Mouse (Mus musculus) hindbrain, embryonic 13.5 days (tissue): ENCODE results near the gene Smlr1. TPM values are rescaled to one million over a fixed set of nuclear protein-coding genes. Genes with fewer than 3 reads are reported as not detected.

Experiments used
- ATAC-seq: fragments of 200-750 bp; cut with Nextera tagmentation; 2 replicates; pipeline ENCODE4 v1.8.0; 2017; ENCODE audit warnings: moderate TSS enrichment; ENCODE audit not compliant: low FRiP score
- H3K27ac ChIP-seq: fragments of 300-500 bp; sonication (generic); 2 replicates; pipeline ENCODE4 v1.5.1; 2015; ENCODE audit warnings: inconsistent platforms, mild to moderate bottlenecking, moderate library complexity
- H3K27me3 ChIP-seq: fragments of 300-500 bp; sonication (generic); 2 replicates; pipeline ENCODE4 v1.6.1; 2015; ENCODE audit warnings: mild to moderate bottlenecking, inconsistent platforms
- H3K36me3 ChIP-seq: fragments of 300-500 bp; sonication (generic); 2 replicates; pipeline ENCODE4 v1.6.1; 2015; ENCODE audit warnings: mild to moderate bottlenecking, inconsistent platforms
- H3K4me1 ChIP-seq: fragments of 300-500 bp; sonication (generic); replicated peaks from 2 replicates; pipeline ENCODE4 v1.6.1; 2015; ENCODE audit warnings: inconsistent platforms
- H3K4me2 ChIP-seq: fragments of 300-500 bp; sonication (generic); 2 replicates; pipeline ENCODE4 v1.6.1; 2015; ENCODE audit warnings: inconsistent platforms, mild to moderate bottlenecking, moderate library complexity
- H3K4me3 ChIP-seq: fragments of 300-500 bp; sonication (generic); 2 replicates; pipeline ENCODE4 v1.5.1; 2015; ENCODE audit warnings: mild to moderate bottlenecking, inconsistent platforms
- H3K9ac ChIP-seq: fragments of 300-500 bp; sonication (generic); 2 replicates; pipeline ENCODE4 v1.6.1; 2015; ENCODE audit warnings: mild to moderate bottlenecking, inconsistent platforms
- H3K9me3 ChIP-seq: fragments of 300-500 bp; sonication (generic); 2 replicates; pipeline ENCODE4 v1.6.1; 2016; ENCODE audit warnings: inconsistent platforms
- WGBS: fragments of 180-500 bp; shearing (Covaris S2); methylation state at CpG from one replicate; pipeline ENCODE4 v1.1.7; 2015; 5-methylcytosine and 5-hydroxymethylcytosine counted together
- polyA plus RNA-seq: library from polyadenylated mRNA; unstranded; fragments of >200 nt; fragmentation: Nextera tagmentation; extraction: Ambion mirVana; gene quantifications from 2 replicates; pipeline ENCODE4 v1.2.1, GENCODE M21; 2015

The Smlr1 gene
- polyA plus RNA-seq = 0.12 TPM in 1 of 2 replicates, not detected in the other

DNA sequence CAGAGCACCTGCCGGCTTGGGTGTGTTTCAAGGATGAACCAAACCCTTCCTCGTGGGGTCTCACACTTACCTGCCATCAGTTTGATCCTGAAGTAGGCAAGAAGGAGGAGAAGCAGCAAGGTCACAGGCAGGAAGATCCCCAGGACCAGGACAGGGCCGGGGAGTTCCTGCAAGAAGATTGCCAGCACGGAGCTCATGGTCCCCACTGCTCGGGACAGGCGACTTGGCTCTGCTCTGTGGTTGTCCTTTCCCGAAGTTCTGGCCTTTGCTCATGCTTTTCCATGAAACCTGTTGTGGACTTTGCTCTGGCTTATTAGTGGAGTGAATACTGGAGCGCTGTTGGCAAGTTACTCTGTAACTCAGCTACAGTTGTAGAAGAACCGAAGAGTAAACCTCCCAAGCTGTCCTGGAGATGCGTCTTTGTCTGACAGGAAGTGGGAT, at the start of gene Smlr1:
TSS of gene Smlr1 (minus strand) at position 377 of the 441 bp plus-strand sequence.
- Histone ChIP-seq H3K27ac (no peak within 1 kb of the TSS), H3K36me3 (no peaks in the 10 kb centered on the region), H3K4me1 (peaks cover 7% of the 10 kb centered on the region; the same call in 1 of the 2 replicates), H3K9ac (no peak within 1 kb of the TSS), H3K27me3 (no peaks in the 10 kb centered on the region), H3K4me2 (no peak within 1 kb of the TSS), H3K4me3 (no peak within 1 kb of the TSS), H3K9me3 (no peaks in the 10 kb centered on the region)
- 95% methylated on average over 10 of the region's 10 CpGs for WGBS
- ATAC-seq = no peak

DNA sequence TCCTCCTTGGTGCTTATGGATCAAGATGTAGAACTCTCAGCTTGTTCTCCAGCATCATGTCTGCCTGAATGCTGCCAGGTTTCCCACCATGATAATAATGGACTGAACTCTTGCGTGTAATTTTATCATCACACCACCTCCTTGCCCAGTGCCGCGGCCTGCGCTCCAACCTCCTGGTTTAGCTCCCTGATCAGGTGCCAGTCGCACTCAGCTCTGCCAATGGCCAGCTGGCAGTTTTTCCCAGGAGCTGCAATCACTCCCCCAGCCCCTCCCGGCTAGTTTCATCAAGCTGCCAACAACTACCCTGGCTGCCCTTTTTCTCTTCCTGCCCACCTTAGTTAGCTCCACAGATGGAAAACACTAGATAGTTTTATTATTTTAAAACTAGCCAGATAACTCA, 48.8 kb upstream of the Smlr1 start:
- ATAC-seq = no peak
- no peaks in the 10 kb centered on the region for H3K27me3 ChIP-seq
- WGBS = 88% methylated on average over 6 of the region's 6 CpGs
- no peak overlapping the region for H3K4me2 ChIP-seq
- H3K9ac ChIP-seq = no peak overlapping the region
- H3K27ac ChIP-seq = no peak overlapping the region
- H3K9me3 ChIP-seq = no peaks in the 10 kb centered on the region
- no peaks in the 10 kb centered on the region for H3K4me1 ChIP-seq
- no peaks in the 10 kb centered on the region for H3K36me3 ChIP-seq
- no peak overlapping the region for H3K4me3 ChIP-seq

DNA sequence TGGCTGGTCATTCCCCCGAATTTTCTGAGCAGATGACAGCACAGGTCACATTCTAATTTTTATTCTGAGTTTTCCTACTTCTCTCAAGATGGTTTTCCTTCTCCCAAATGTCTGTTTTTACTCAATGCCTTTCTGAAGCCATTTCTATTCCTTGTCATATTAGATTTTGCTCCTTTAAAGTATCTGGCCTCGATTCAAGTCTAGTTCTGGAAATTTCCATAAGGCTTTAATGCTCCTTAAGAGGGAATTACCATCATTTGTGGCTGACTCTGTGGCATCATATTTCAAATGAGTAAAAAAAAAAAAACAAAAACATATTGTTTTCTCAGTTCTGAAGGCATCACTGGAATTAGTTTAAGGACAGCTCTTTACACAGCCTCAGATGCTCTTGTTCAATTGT, 44.0 kb upstream of the Smlr1 start:
- Histone ChIP-seq H3K9me3 (no peaks in the 10 kb centered on the region), H3K4me2 (no peak overlapping the region), H3K9ac (no peak overlapping the region), H3K27ac (no peak overlapping the region), H3K27me3 (no peaks in the 10 kb centered on the region), H3K4me1 (no peaks in the 10 kb centered on the region), H3K36me3 (no peaks in the 10 kb centered on the region), H3K4me3 (no peak overlapping the region)
- no peak for ATAC-seq
- 85% methylated on average over 2 of the region's 2 CpGs for WGBS

GRCm38 (mm10) chr10:25571319-25572240, 35.5 kb upstream of the Smlr1 start:
- Histone ChIP-seq H3K27ac (no peak overlapping the region; the same call in none of the 2 replicates), H3K4me3 (no peak overlapping the region), H3K9ac (no peak overlapping the region), H3K9me3 (no peaks in the 10 kb centered on the region), H3K36me3 (no peaks in the 10 kb centered on the region), H3K4me1 (peaks cover 9% of the 10 kb centered on the region; the same call in 1 of the 2 replicates), H3K27me3 (no peaks in the 10 kb centered on the region), H3K4me2 (peak overlapping the region; percentile 15)
- ATAC-seq = peak; percentile 82; the same call in 1 of the 2 replicates
- WGBS = 40% methylated on average over 9 of the region's 9 CpGs

DNA sequence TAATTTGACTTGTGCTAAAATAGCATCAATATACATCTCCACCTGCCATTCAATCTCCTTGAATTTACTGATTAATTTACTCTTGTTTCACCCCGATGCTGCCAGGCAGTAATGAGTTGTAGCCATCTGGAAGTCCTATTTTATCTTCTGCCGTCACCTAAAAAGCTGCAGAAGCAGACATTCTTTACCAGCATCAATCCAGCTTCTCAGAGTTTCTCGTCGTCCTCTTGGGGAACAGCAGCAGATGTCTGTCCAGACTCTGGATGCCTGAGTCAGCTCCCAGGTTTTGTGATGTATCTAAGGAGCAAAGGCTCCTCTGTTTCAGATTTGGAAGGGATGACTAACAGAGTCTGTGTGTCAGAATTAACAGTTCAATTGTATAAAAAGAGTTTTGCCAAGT, 16.9 kb upstream of the Smlr1 start:
- Histone ChIP-seq H3K36me3 (no peaks in the 10 kb centered on the region), H3K4me1 (no peaks in the 10 kb centered on the region), H3K4me2 (no peak overlapping the region), H3K4me3 (no peak overlapping the region), H3K27me3 (no peaks in the 10 kb centered on the region), H3K27ac (no peak overlapping the region), H3K9ac (no peak overlapping the region), H3K9me3 (no peaks in the 10 kb centered on the region)
- 55% methylated on average over 4 of the region's 4 CpGs for WGBS
- ATAC-seq = no peak

GRCm38 (mm10) chr10:25541097-25541496, 5.0 kb upstream of the Smlr1 start:
- no peak overlapping the region for H3K4me2 ChIP-seq
- ATAC-seq = no peak
- no peak overlapping the region for H3K27ac ChIP-seq
- H3K9ac ChIP-seq = no peak overlapping the region
- no peaks in the 10 kb centered on the region for H3K27me3 ChIP-seq
- H3K4me1 ChIP-seq = no peaks in the 10 kb centered on the region
- H3K36me3 ChIP-seq = no peaks in the 10 kb centered on the region
- 96% methylated on average over 3 of the region's 3 CpGs for WGBS
- no peak overlapping the region for H3K4me3 ChIP-seq
- H3K9me3 ChIP-seq = no peaks in the 10 kb centered on the region

GRCm38 (mm10) chr10:25539771-25540168, 3.7 kb upstream of the Smlr1 start:
- no peak overlapping the region for H3K4me2 ChIP-seq
- 88% methylated on average over 6 of the region's 6 CpGs for WGBS
- H3K27ac ChIP-seq = no peak overlapping the region
- H3K9ac ChIP-seq = no peak overlapping the region
- H3K4me3 ChIP-seq = no peak overlapping the region
- H3K36me3 ChIP-seq = no peaks in the 10 kb centered on the region
- no peak for ATAC-seq
- no peaks in the 10 kb centered on the region for H3K4me1 ChIP-seq
- H3K9me3 ChIP-seq = no peaks in the 10 kb centered on the region
- no peaks in the 10 kb centered on the region for H3K27me3 ChIP-seq

DNA sequence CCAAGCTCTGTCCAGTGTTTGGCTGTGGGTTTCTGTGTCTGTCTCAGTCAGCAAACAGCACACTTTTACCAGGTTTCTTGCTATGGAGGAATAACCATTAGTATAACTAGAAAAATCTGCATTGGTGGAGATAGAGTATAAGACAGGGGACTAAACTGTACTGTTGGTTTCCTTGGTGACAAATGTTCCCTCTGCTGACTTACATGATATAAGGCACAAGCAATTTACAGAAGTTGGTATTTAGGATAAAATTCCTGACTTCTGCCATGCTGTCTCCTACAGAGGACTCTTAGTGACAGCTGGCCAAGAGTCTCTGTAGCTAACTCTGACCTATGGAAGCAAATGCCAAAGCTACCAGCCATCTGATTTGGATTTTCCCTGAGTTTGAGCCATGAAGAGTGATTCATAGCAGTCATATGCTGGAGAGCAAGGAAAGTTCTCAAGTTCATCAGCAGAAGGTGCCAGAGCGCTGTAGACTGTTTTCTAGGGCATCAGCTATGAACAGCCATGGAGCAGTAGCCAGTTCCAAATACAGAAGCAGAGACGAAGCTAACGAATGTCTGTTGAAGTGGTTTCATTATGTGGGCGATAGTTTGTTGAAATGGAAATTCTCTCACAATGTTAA, 3.2 kb upstream of the Smlr1 start:
- H3K4me1 ChIP-seq = no peaks in the 10 kb centered on the region
- H3K27ac ChIP-seq = no peak overlapping the region
- WGBS = 84% methylated on average over 4 of the region's 4 CpGs
- H3K4me2 ChIP-seq = no peak overlapping the region
- H3K4me3 ChIP-seq = no peak overlapping the region
- ATAC-seq = no peak
- H3K36me3 ChIP-seq = no peaks in the 10 kb centered on the region
- H3K9ac ChIP-seq = no peak overlapping the region
- H3K9me3 ChIP-seq = no peaks in the 10 kb centered on the region
- no peaks in the 10 kb centered on the region for H3K27me3 ChIP-seq

- H3K4me2 ChIP-seq = no peak overlapping the region
- no peaks in the 10 kb centered on the region for H3K27me3 ChIP-seq
- H3K4me3 ChIP-seq = no peak overlapping the region
- no peaks in the 10 kb centered on the region for H3K4me1 ChIP-seq
- H3K36me3 ChIP-seq = no peaks in the 10 kb centered on the region
- no peaks in the 10 kb centered on the region for H3K9me3 ChIP-seq
- H3K27ac ChIP-seq = no peak overlapping the region
- ATAC-seq = no peak
- no peak overlapping the region for H3K9ac ChIP-seq
- 81% methylated on average over 1 of the region's 1 CpGs for WGBS
These were observed 2.7 kb upstream of the Smlr1 start for GRCm38 (mm10) chr10:25538738-25539137.

GRCm38 (mm10) chr10:25536621-25537020, 554 bp upstream of the Smlr1 start:
- no peak overlapping the region for H3K27ac ChIP-seq
- H3K4me2 ChIP-seq = no peak overlapping the region
- no peak for ATAC-seq
- no peak overlapping the region for H3K4me3 ChIP-seq
- no peak overlapping the region for H3K9ac ChIP-seq
- H3K9me3 ChIP-seq = no peaks in the 10 kb centered on the region
- no peaks in the 10 kb centered on the region for H3K27me3 ChIP-seq
- 90% methylated on average over 6 of the region's 6 CpGs for WGBS
- H3K4me1 ChIP-seq = peaks cover 3% of the 10 kb centered on the region; the same call in 1 of the 2 replicates
- H3K36me3 ChIP-seq = no peaks in the 10 kb centered on the region

- ATAC-seq = no peak
- H3K27ac ChIP-seq = no peak overlapping the region
- H3K9me3 ChIP-seq = no peaks in the 10 kb centered on the region
- 93% methylated on average over 5 of the region's 5 CpGs for WGBS
- H3K4me2 ChIP-seq = no peak overlapping the region
- no peaks in the 10 kb centered on the region for H3K36me3 ChIP-seq
- H3K9ac ChIP-seq = no peak overlapping the region
- no peaks in the 10 kb centered on the region for H3K27me3 ChIP-seq
- peaks cover 7% of the 10 kb centered on the region; the same call in 1 of the 2 replicates for H3K4me1 ChIP-seq
- no peak overlapping the region for H3K4me3 ChIP-seq
These were observed 1.6 kb downstream of the Smlr1 start for GRCm38 (mm10) chr10:25534467-25534866.

DNA sequence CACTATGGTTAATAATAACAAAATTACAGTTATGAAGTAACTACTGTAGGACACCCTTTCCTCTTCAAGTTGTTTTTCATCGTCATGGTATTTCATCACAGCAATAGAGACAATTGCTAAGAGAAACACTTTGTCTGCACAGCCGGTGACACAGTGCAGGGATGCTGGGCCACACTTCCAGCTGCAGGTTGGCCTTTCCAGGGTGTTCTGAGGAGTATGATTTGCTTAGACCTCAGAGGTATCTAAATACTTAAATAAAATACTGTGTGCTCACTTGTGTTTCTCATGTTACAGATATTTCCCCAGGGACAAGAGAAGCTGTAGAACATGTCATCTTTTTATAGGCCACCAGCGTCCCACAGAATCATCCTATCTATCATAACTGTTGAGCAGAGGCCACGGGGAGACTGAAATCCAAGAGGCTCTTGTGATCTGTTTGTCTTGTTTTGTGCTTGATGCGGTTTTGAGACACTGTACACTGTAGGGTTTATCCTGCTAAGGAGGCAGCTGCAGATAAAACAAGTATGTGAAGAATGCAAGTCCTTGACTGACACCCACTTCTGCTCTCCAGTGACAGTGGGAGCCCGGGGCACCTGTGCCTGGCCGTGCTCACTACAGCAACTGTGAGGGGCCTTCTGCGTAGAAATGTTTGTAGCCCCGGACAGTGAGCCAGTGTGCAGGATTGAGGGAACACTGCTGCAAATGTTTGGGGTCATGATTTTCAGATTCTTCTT, 2.4 kb downstream of the Smlr1 start:
- H3K27ac ChIP-seq = no peak overlapping the region
- no peak for ATAC-seq
- H3K9me3 ChIP-seq = no peaks in the 10 kb centered on the region
- WGBS = 92% methylated on average over 9 of the region's 9 CpGs
- H3K4me3 ChIP-seq = no peak overlapping the region
- no peaks in the 10 kb centered on the region for H3K36me3 ChIP-seq
- peaks cover 7% of the 10 kb centered on the region; the same call in 1 of the 2 replicates for H3K4me1 ChIP-seq
- H3K27me3 ChIP-seq = no peaks in the 10 kb centered on the region
- no peak overlapping the region for H3K4me2 ChIP-seq
- H3K9ac ChIP-seq = no peak overlapping the region
